Comparison of ENCODE assay signal across 9 mouse cellular contexts in genomic region chr7:124782816-124783215, GRCm38 (mm10).
DNase-seq lines count a peak whose midpoint lies in the region; ATAC-seq and TF ChIP-seq lines count a peak whose summit lies in the region.
"Had no signal": no experiment of that assay in that cellular context is flagged by ENCODE, and none has a peak within 500 bp of the region (broad histone marks: within the 10 kb centered on the region; RNA-seq: fewer than 3 reads in every experiment).

No protein-coding gene starts in this region.

- intact Hi-C loops in left cerebral cortex, adult 2 months (cut with DNase I), result loop anchor here (2.0 to 10.0 kb wide), 4 partner anchors 122 to 821 kb away; no protein-coding TSS in a partner anchor

- peak; percentile 72 for TF ChIP-seq CTCF in left cerebral cortex, adult 2 months (IDR thresholded peaks at IDR 0.05)

- peak; percentile 8 to 59 for DNase-seq in adrenal gland, adult (ENCODE audit: inconsistent age in 2 of 2, low spot score in 1 of 2)
- no peak for DNase-seq in adrenal gland, postnatal 14 days
- DNase-seq in left cerebral cortex, adult 2 months (ENCODE audit: extremely low spot score in 1 of 2, low spot score in 2 of 2), result peak in 1 of 2 experiments; percentile 17
- DNase-seq in left cerebral cortex, adult 11 months (ENCODE audit: low spot score), result no peak
- DNase-seq in cerebellum, postnatal 14 days, result peak; percentile 75
- DNase-seq in layer of hippocampus, postnatal 10 days (ENCODE audit: low spot score in 2 of 2), result peak; percentile 29 to 41

- no peak overlapping the region for H3K27ac ChIP-seq in left cerebral cortex, adult 2 months
- H3K27ac ChIP-seq: heart, embryonic 15.5 days had no signal

- no peak overlapping the region for H3K4me3 ChIP-seq in left cerebral cortex, adult 2 months
- H3K4me3 ChIP-seq: heart, embryonic 15.5 days had no signal

- no peak for ATAC-seq in inflammation-experienced regulatory T-cells, adult 6 months
- ATAC-seq in erythroblast, adult 5-6 weeks (replicated peaks; ENCODE audit: low FRiP score, poor library complexity, severe bottlenecking), result no peak

Comparison
In these comparisons a context has a peak if more than half of its experiments do, and no peak if none do; other contexts are left out.
1. DNase-seq: peak in adrenal gland, adult (2 of 2), cerebellum, postnatal 14 days (2 of 2) and layer of hippocampus, postnatal 10 days (2 of 2); none in adrenal gland, postnatal 14 days (single experiment) and left cerebral cortex, adult 11 months (single experiment).